Mouse (Mus musculus) lung, postnatal 0 days (tissue): ENCODE results near the gene Ahnak2.

ENCODE experiments used
- CTCF ChIP-seq: IDR thresholded peaks from 2 replicates; pipeline ENCODE4 v1.5.1; 2016; ENCODE audit warnings: antibody characterized with exemption, mild to moderate bottlenecking
- EP300 ChIP-seq: IDR thresholded peaks from 2 replicates; pipeline ENCODE4 v1.6.1; 2016; ENCODE audit warnings: antibody characterized with exemption, mild to moderate bottlenecking, control low read depth

- TF ChIP-seq CTCF (no peak), EP300 (no peak)
Measured at GRCm38 (mm10) chr12:112774026-112774425, 28.4 kb downstream of the Ahnak2 start.
